Mouse (Mus musculus): ENCODE results near the gene Sema3c. TPM values are rescaled to one million over a fixed set of nuclear protein-coding genes. Genes with fewer than 3 reads are reported as not detected.

Sema3c gene
- polyA plus RNA-seq, 1 experiment from 2014 or later: 11.6 TPM

DNA sequence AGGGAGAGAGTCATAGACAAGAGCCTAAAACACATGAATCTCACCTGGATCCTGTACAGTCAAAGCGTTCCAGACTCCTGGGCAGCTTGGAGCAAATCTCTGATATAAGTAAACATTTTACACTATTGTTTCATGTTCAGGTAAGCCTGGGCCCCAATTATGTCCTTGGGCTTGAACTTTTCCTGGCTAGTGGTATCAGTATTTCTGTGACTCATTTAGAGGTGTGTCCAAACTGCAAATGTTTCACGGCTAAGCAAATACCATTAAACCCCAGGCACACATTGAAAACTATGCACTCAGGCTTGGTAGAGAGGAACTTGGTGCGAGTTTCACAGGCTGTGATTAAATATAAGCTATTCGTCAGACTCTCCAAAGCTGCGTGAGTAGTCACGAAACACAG, 2.5 kb upstream of the Sema3c start:
- Histone ChIP-seq H3K9ac (ENCODE audit: low read length) (no peak overlapping the region), H3K4me3 (ENCODE audit: control insufficient read depth in 1 of 2, insufficient read depth in 1 of 2, low read depth in 1 of 2, low read length in 2 of 2) (no peak overlapping the region), H3K4me1 (ENCODE audit: control insufficient read depth in 2 of 2, insufficient read depth in 2 of 2, low read length in 2 of 2) (0 out of 4 replicates have a peak, but pooled peaks cover 0 to 3% of the 10 kb centered on the region in 2 experiments), H3K27ac (replicated peaks in 1 of 2; ENCODE audit: control insufficient read depth in 1 of 2, insufficient read depth in 1 of 2, low read depth in 2 of 2, low read length in 2 of 2) (no peak overlapping the region), H3K36me3 (ENCODE audit: control insufficient read depth, insufficient read depth, low read length) (no peaks in the 10 kb centered on the region), H3K9me3 (ENCODE audit: control insufficient read depth, low read length) (no peaks in the 10 kb centered on the region), H3K4me2 (ENCODE audit: low read length) (no peak overlapping the region), H3K27me3 (ENCODE audit: control insufficient read depth, insufficient read depth, low read length) (peaks cover 3% of the 10 kb centered on the region; the same call in 1 of the 2 replicates)
- ATAC-seq (ENCODE audit: insufficient number of reproducible peaks, insufficient read depth, low FRiP score, low read depth): no peak
- 77% methylated on average over 6 of the region's 6 CpGs for WGBS

DNA sequence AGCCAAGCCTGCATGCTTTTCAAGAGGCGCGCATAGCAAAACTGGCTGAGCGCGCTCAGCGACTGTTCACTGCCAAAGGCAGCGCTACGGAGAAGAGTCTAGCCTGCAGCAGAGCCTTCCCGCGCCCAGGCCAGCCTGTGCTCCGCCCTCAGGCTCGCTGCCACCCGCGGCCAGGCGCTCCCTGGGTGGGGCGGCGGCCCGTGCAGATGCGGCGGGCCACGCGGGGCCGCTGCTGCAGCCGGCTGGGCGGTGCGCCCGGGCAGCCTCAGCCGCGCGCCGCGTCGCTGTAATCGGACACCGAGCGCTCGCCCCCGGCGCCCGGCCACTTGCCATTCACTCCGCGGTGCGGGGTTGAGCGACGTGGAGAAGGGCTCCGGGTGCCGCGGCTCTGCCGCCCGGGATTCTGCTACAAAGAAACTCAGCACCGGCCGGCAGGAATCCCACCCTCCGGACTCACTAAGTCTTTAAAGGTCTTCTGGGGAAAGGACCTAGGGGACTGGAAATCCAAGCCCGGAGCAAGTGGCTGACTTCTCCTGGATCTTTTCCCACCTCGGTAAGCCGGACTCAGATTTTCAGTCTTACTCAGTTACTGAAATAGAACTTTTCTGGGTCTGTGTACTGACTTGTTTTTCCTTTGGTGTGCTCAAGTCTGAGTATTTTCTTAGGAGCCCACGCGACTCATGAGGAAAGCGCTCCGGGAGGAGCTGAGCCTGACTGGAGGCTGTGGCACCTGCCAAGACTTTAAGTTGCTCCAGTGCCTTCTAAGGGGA, 517 bp downstream of the Sema3c start:
- H3K4me2 ChIP-seq (ENCODE audit: low read length): peak overlapping the region; percentile 85
- H3K36me3 ChIP-seq (ENCODE audit: control insufficient read depth, insufficient read depth, low read length): no peaks in the 10 kb centered on the region
- WGBS: under 1% methylated on average over 59 of the region's 59 CpGs
- H3K4me1 ChIP-seq (ENCODE audit: control insufficient read depth in 2 of 2, insufficient read depth in 2 of 2, low read length in 2 of 2): 0 out of 4 replicates have a peak, but pooled peaks cover 0 to 3% of the 10 kb centered on the region in 2 experiments
- peak; percentile 89 for ATAC-seq (ENCODE audit: insufficient number of reproducible peaks, insufficient read depth, low FRiP score, low read depth)
- H3K4me3 ChIP-seq (ENCODE audit: control insufficient read depth in 1 of 2, insufficient read depth in 1 of 2, low read depth in 1 of 2, low read length in 2 of 2): peak overlapping the region; percentile 62 to 97
- no peaks in the 10 kb centered on the region for H3K9me3 ChIP-seq (ENCODE audit: control insufficient read depth, low read length)
- peak overlapping the region; percentile 70 to 72 for H3K27ac ChIP-seq (replicated peaks in 1 of 2; ENCODE audit: control insufficient read depth in 1 of 2, insufficient read depth in 1 of 2, low read depth in 2 of 2, low read length in 2 of 2)
- peaks cover 3% of the 10 kb centered on the region; the same call in 1 of the 2 replicates for H3K27me3 ChIP-seq (ENCODE audit: control insufficient read depth, insufficient read depth, low read length)
- H3K9ac ChIP-seq (ENCODE audit: low read length): peak overlapping the region; percentile 81

DNA sequence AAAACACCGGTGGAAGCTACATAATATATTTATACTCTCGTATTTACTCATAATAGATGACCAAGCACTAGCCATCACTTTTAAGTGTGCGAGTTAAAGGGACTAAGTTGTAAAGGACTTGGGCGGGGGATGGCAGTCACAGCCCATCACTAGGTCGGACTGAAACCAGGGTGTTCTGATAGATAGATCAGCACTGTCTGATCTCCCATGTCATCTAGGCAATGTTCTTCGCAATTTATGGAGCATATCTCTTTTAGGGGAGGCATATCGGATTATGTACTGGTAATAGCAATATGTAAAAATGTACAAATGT, 1.1 kb downstream of the Sema3c start:
- Histone ChIP-seq H3K9ac (ENCODE audit: low read length) (peak overlapping the region; percentile 81), H3K4me3 (ENCODE audit: control insufficient read depth in 1 of 2, insufficient read depth in 1 of 2, low read depth in 1 of 2, low read length in 2 of 2) (peak overlapping the region; percentile 62 to 97), H3K4me1 (ENCODE audit: control insufficient read depth in 2 of 2, insufficient read depth in 2 of 2, low read length in 2 of 2) (0 out of 4 replicates have a peak, but pooled peaks cover 0 to 3% of the 10 kb centered on the region in 2 experiments), H3K27me3 (ENCODE audit: control insufficient read depth, insufficient read depth, low read length) (peaks cover 3% of the 10 kb centered on the region; the same call in 1 of the 2 replicates), H3K9me3 (ENCODE audit: control insufficient read depth, low read length) (no peaks in the 10 kb centered on the region), H3K4me2 (ENCODE audit: low read length) (peak overlapping the region; percentile 85), H3K36me3 (ENCODE audit: control insufficient read depth, insufficient read depth, low read length) (no peaks in the 10 kb centered on the region), H3K27ac (replicated peaks in 1 of 2; ENCODE audit: control insufficient read depth in 1 of 2, insufficient read depth in 1 of 2, low read depth in 2 of 2, low read length in 2 of 2) (peak overlapping the region in 1 of 2 experiments; percentile 72; a peak in 1 of 4 replicates)
- no peak for ATAC-seq (ENCODE audit: insufficient number of reproducible peaks, insufficient read depth, low FRiP score, low read depth)
- 20% methylated on average over 7 of the region's 7 CpGs for WGBS

DNA sequence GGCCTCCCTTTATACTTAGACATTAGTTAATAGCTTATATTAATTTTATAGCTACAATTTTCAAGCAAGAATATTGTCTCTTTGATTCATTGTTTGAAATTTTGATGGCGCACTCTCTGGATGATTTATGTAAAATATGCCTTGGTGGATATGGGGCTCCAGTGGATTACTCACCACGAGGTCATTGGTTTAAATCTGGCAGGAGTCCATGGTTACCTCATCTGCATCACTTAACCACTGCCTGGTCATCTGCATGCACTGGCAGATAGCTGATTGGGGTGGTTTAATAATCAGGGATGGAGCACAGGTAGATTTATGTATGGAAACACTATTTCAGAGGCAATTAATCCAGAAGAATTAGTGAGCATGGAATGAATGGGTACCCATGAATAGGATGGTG, 2.0 kb downstream of the Sema3c start:
- Histone ChIP-seq H3K4me2 (ENCODE audit: low read length) (peak overlapping the region; percentile 85; the same call in 1 of the 2 replicates), H3K36me3 (ENCODE audit: control insufficient read depth, insufficient read depth, low read length) (no peaks in the 10 kb centered on the region), H3K27ac (replicated peaks in 1 of 2; ENCODE audit: control insufficient read depth in 1 of 2, insufficient read depth in 1 of 2, low read depth in 2 of 2, low read length in 2 of 2) (no peak overlapping the region), H3K27me3 (ENCODE audit: control insufficient read depth, insufficient read depth, low read length) (peaks cover 3% of the 10 kb centered on the region; the same call in 1 of the 2 replicates), H3K9me3 (ENCODE audit: control insufficient read depth, low read length) (no peaks in the 10 kb centered on the region), H3K4me3 (ENCODE audit: control insufficient read depth in 1 of 2, insufficient read depth in 1 of 2, low read depth in 1 of 2, low read length in 2 of 2) (no peak overlapping the region), H3K9ac (ENCODE audit: low read length) (no peak overlapping the region), H3K4me1 (ENCODE audit: control insufficient read depth in 2 of 2, insufficient read depth in 2 of 2, low read length in 2 of 2) (0 out of 4 replicates have a peak, but pooled peaks cover 0 to 3% of the 10 kb centered on the region in 2 experiments)
- ATAC-seq (ENCODE audit: insufficient number of reproducible peaks, insufficient read depth, low FRiP score, low read depth): no peak
- WGBS: 43% methylated on average over 2 of the region's 2 CpGs

DNA sequence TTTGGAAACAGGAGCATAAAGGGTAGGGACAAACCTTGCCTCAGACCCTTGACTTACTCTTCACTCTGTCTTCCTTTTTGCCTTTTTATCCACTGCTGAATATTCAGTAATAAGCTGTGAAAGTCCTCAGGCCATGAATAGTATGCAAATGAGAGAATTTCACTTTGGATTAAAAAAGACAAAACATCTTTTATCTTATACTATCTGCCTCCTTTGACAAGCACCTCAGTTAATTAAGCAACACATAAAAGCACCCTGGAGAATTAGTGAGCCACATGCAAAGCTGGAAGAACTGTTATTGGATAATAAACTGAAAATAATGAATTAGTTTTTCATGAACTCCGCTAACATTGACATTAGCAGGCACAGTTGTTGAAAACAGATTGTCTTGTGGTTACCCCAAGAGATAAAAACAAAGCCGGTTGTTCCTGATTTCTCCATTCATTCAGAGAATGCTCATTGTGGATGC, 8.0 kb downstream of the Sema3c start:
- Histone ChIP-seq H3K27me3 (ENCODE audit: control insufficient read depth, insufficient read depth, low read length) (no peaks in the 10 kb centered on the region), H3K4me3 (ENCODE audit: control insufficient read depth in 1 of 2, insufficient read depth in 1 of 2, low read depth in 1 of 2, low read length in 2 of 2) (no peak overlapping the region), H3K9ac (ENCODE audit: low read length) (no peak overlapping the region), H3K27ac (replicated peaks in 1 of 2; ENCODE audit: control insufficient read depth in 1 of 2, insufficient read depth in 1 of 2, low read depth in 2 of 2, low read length in 2 of 2) (no peak overlapping the region), H3K9me3 (ENCODE audit: control insufficient read depth, low read length) (no peaks in the 10 kb centered on the region), H3K36me3 (ENCODE audit: control insufficient read depth, insufficient read depth, low read length) (no peaks in the 10 kb centered on the region), H3K4me1 (ENCODE audit: control insufficient read depth in 2 of 2, insufficient read depth in 2 of 2, low read length in 2 of 2) (peaks cover 0 to 11% of the 10 kb centered on the region in 2 experiments; a peak in 3 of 4 replicates), H3K4me2 (ENCODE audit: low read length) (no peak overlapping the region)
- ATAC-seq (ENCODE audit: insufficient number of reproducible peaks, insufficient read depth, low FRiP score, low read depth): no peak
- WGBS: 63% methylated on average over 2 of the region's 2 CpGs

DNA sequence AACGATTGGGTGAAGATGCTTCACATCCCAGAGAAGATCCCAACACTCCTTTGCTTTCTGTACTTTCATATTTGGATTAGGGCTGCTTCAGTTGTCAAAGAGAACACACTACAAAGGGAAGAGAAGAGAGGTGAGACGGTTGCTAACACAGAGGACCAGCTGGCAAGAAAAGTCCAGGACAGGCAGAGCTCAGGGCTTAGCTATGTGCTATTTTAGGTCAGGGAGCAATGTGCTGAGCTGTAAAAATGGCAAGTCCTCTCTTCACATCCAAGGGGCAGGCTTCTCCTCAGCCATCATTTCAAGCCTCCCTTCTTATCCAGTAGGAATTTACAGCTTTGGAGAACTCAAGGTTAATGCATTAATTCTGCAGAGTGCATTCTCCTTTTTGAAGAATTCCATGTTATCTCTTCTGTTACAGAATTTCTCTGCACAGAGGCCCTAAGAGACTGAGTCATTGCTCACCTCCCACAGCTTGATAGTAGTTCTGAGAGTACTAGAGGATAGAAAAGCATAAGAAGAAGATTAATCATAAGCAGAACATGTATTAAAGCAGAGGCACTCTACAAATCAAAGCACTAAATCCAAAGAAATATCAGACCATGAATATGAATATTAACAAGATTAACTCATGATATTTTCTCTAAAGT, 10.3 kb downstream of the Sema3c start:
- peaks cover 0 to 11% of the 10 kb centered on the region in 2 experiments; a peak in 3 of 4 replicates for H3K4me1 ChIP-seq (ENCODE audit: control insufficient read depth in 2 of 2, insufficient read depth in 2 of 2, low read length in 2 of 2)
- H3K4me3 ChIP-seq (ENCODE audit: control insufficient read depth in 1 of 2, insufficient read depth in 1 of 2, low read depth in 1 of 2, low read length in 2 of 2): no peak overlapping the region
- H3K36me3 ChIP-seq (ENCODE audit: control insufficient read depth, insufficient read depth, low read length): no peaks in the 10 kb centered on the region
- no peaks in the 10 kb centered on the region for H3K27me3 ChIP-seq (ENCODE audit: control insufficient read depth, insufficient read depth, low read length)
- H3K9me3 ChIP-seq (ENCODE audit: control insufficient read depth, low read length): no peaks in the 10 kb centered on the region
- H3K27ac ChIP-seq (replicated peaks in 1 of 2; ENCODE audit: control insufficient read depth in 1 of 2, insufficient read depth in 1 of 2, low read depth in 2 of 2, low read length in 2 of 2): peak overlapping the region; percentile 30 to 44; a peak in 1 of 4 replicates
- H3K9ac ChIP-seq (ENCODE audit: low read length): no peak overlapping the region
- 37% methylated on average over 2 of the region's 2 CpGs for WGBS
- H3K4me2 ChIP-seq (ENCODE audit: low read length): peak overlapping the region; percentile 11; the same call in 1 of the 2 replicates
- ATAC-seq (ENCODE audit: insufficient number of reproducible peaks, insufficient read depth, low FRiP score, low read depth): no peak; the same call in 1 of the 2 replicates

DNA sequence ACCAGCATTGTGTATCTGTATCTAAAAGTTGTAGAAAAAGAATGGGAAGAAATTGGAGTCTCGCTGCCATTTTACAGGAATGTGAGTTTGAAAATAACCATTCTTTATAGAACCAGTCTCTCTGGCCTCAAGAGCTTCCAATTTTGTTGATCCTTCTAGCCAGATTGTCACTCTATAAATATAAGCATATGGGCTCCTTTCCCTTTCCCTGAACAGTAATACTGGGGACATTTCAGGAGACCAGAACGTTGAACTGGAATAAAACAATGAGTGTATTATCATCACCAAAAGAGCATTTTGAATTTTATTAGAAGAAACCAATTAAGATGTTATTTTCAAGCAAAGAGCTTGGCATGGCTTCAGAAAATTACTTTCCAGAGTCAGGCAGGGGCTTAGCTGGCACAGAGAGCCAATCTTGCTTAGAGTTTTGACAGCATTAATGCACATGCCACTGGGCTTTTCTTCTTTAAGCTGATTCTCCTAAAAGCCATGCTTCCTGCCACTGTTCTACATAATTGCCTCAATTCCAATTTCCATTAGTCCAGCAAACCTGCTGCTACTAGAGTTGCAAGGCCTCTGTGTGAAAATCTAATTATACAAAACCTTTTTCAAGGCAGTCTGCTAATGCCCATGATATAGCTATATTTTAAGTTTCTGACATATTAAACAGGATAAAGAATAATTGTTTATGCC, 12.6 kb downstream of the Sema3c start:
- H3K4me3 ChIP-seq (ENCODE audit: control insufficient read depth in 1 of 2, insufficient read depth in 1 of 2, low read depth in 1 of 2, low read length in 2 of 2): no peak overlapping the region
- WGBS: 76% methylated on average over 2 of the region's 2 CpGs
- no peak overlapping the region for H3K9ac ChIP-seq (ENCODE audit: low read length)
- H3K4me2 ChIP-seq (ENCODE audit: low read length): no peak overlapping the region
- ATAC-seq (ENCODE audit: insufficient number of reproducible peaks, insufficient read depth, low FRiP score, low read depth): no peak
- H3K27me3 ChIP-seq (ENCODE audit: control insufficient read depth, insufficient read depth, low read length): no peaks in the 10 kb centered on the region
- H3K27ac ChIP-seq (replicated peaks in 1 of 2; ENCODE audit: control insufficient read depth in 1 of 2, insufficient read depth in 1 of 2, low read depth in 2 of 2, low read length in 2 of 2): no peak overlapping the region
- H3K9me3 ChIP-seq (ENCODE audit: control insufficient read depth, low read length): no peaks in the 10 kb centered on the region
- peaks cover 0 to 11% of the 10 kb centered on the region in 2 experiments; a peak in 3 of 4 replicates for H3K4me1 ChIP-seq (ENCODE audit: control insufficient read depth in 2 of 2, insufficient read depth in 2 of 2, low read length in 2 of 2)
- no peaks in the 10 kb centered on the region for H3K36me3 ChIP-seq (ENCODE audit: control insufficient read depth, insufficient read depth, low read length)

All from heart, embryonic 14.5 days (tissue).